Mouse (Mus musculus) 3T3-L1 (cell line): ENCODE measurements around the gene Mrpl28.

Source experiments
- DNase-seq: peaks from one replicate; pipeline ENCODE4 v3.0.0-alpha.2; 2015; ENCODE audit warnings: low read depth, low spot score

The Mrpl28 gene

GRCm38 (mm10) chr17:26115956-26116487 lies 7.3 kb upstream of the Mrpl28 start:
- DNase-seq, result no peak

DNA sequence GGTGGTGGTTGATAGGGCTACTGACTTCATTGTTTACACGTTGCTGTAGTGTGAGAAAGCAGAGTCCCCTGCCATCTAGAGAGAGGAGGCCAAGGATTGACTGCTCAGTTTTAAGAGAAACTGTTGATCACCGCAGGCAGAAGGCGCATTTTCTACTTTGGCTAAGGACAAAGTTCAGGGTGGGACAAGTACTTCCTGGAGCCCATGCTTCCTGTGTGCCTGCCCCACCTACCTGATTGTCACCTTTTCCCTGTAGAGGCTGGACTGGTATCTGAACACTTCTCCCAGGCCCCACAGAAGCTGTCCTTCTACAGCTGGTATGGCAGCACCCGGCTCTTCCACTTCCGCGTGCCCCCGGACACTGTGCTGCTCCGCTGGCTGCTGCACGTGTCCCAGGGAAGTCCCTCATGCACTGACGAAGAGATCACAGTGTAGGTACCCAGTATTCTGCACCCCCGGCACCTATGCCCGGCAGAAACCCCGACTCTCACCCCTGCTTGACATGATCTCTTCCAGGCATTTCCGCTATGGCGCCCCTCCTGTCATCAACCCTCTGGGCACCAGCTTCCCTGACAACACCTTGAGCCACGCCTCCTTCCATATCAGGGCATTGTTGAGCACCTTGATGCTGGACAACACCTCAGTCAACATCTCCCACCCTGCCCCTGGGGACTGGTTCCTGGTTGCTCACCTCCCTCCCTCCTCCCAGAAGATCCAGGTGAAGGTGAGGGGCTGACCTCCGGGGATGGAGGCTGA lies 6.6 kb upstream of the Mrpl28 start:
- no peak for DNase-seq

GRCm38 (mm10) chr17:26119766-26120710 lies 3.3 kb upstream of the Mrpl28 start:
- peak; percentile 84 for DNase-seq

GRCm38 (mm10) chr17:26122431-26123140 lies 714 bp upstream of the Mrpl28 start:
- DNase-seq, result no peak

- DNase-seq, result no peak
Observed at GRCm38 (mm10) chr17:26124560-26124959, 1.3 kb downstream of the Mrpl28 start.

- no peak for DNase-seq
Observed at GRCm38 (mm10) chr17:26125226-26125625, 1.9 kb downstream of the Mrpl28 start.

DNA sequence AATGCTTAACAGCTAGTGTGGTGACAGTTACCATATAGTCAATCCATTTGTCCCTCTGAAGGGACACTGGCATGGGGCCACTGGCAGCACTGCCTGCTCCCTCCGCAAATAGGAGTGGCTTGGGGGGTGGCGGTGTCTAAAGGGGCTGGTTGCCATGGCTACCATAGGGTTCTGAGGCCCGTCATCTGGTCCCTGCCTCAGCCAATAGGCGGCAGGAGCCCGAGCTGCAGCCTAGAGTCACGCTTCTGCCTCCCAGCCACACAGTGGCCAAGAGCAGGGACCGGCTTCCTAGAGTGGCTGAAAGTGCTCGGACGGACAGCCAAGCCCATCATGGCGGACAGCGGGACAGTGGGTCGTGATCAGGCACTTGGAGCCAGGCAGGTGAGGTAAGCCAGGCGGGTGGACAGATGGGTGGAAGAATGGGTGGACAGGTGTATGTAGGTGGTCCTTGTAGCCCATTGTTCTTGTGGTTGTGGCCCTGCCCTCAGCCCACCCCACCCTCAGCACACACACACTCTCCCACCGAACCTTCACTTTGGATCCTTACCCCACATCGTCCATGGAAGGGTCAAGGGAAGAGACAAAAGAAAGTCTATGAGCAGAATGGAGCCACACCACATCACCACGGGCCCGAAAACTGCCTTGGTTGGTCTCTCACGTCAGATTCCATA lies 7.9 kb downstream of the Mrpl28 start:
- DNase-seq, result no peak

DNA sequence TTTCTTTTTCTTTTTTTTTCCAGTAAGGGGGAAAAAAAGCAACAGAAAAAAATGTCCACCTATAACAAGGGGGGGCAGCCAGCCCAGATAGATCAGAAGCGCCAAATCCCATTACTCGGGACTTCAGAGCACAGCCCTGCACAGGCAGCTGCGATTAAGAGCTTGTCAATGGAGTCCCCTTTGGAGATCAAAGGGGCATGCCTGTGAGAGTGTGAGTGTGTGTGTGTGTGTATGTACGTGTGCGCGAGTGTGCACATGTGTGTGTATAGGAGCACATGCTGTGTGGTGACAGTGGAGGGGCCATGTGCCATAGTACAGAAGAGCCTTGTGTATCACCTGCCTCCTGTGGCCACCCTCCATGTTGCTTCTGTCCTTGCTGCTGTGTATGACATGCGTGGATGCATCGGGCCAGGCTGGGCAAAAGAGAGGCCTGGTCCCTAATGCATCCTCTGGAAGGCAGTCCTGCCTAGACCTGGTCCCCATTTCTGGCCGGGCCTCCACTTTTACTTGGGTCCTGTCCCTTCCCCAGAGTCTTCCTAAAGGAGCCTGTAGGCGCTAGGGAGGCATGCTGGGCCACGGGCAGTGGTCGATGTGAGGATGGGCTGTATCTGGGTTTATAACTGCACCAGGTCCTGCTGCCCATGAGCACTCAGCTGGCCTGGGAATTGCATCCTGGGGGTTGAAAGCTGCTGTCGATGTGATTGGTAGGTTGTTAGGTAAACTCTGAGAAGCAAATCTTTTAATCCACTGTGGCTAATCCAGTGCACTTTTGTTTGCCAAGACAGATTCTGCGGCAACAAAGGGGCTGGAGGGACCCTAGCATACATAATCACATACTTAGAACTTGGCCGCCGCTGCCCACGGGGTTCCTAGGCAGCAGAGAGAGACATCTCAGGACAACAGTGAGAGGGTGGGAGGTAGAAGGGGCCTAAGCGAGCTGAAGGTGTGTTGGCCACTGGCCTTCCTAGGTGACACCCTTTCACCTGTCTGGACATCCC lies 8.9 kb downstream of the Mrpl28 start:
- DNase-seq, result no peak

DNA sequence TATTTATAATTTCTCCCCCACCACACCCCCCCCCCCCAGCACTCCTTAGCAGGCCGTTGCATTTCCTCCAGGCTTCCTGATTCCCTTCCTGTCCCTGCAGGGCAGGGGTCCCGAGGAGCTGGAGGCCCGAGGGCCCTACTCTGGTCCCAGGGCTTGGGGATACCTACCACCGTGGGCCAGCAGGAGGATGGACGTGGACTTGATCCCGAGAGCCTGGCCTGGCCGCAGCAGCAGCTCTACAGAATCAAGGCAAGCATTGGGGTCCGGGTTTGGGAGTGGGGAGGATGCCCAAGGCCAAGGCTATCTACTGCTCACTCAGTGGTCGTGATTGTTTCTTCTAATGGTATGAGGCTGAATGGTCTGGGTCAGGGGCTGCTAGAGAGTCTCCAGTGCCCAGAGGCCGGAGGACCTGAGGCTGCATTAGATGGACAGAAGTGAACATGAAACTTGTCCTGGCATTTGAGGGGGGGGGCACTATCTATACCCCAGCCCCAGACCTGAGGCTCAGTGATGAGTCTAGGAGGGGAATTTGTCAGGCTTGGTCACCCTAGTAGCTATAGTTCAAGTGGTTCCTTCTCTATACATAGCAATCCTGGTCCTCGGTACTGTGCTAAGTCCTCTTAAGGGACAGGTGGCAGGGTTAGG lies 13.9 kb downstream of the Mrpl28 start:
- DNase-seq, result no peak

GRCm38 (mm10) chr17:26137751-26138130 lies 14.4 kb downstream of the Mrpl28 start:
- DNase-seq, result no peak

GRCm38 (mm10) chr17:26138239-26138836 lies 15.0 kb downstream of the Mrpl28 start, which contains the start of gene Axin1:
Gene Axin1, plus strand, starts transcription at chr17:26138688.
- DNase-seq, result peak; percentile 99

- DNase-seq, result peak; percentile 43
Observed at GRCm38 (mm10) chr17:26138901-26139381, 15.6 kb downstream of the Mrpl28 start.

GRCm38 (mm10) chr17:26142796-26143195 lies 19.5 kb downstream of the Mrpl28 start:
- peak; percentile 83 for DNase-seq

GRCm38 (mm10) chr17:26143386-26143785 lies 20.1 kb downstream of the Mrpl28 start:
- no peak for DNase-seq

DNA sequence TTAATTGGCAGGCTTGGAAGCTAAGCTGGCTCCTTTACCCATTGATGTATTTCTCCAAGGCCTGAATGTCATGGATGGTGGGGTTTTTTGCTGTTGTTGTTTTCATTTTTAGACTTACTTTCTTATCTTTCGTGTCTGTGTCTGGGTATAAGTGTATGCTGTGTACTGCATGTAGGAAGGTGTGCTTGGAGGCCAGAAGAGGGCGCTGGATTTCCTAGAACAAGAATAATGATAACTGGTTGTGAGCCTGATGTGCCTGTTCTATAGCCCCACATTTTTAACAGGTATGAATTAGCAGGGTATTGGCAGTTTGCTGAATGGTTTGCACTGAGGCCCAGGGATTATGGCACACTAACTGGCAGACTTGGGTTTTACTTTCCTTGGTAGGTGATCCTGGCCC lies 25.8 kb downstream of the Mrpl28 start:
- DNase-seq, result no peak

DNA sequence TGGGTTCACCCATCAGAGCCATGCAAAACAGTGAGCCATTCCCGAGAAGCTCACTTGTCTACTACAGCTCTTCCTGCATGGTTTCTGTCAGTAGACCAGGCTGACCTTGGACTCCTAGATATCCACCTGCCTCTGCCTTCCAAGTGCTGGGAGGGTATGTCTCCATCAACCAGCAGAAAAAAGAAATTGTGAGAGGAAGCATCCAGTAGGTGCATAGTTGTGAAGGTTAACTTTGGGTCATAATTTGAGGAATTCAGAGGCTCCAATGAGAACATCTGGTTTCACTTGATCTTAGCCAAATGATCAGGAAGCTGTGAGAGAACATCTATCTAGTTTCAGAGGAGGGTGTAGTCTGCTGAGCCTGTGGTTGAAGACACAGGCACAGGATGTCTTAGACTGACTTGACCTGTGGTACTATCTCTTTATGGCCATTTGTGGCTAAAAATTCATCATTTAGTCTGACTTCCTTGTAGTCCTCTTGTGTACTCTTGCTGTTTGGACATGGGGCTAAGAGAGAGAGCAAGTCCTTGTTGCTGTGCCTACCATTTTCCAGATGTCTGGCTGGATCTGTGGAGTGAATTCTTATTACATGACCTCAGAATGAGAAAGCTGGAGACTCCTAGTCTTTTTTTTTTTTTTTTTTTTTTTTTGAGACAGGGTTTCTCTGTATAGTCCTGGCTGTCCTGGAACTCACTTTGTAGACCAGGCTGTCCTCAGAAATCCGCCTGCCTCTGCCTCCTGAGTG lies 28.8 kb downstream of the Mrpl28 start:
- peak; percentile 84 for DNase-seq

DNA sequence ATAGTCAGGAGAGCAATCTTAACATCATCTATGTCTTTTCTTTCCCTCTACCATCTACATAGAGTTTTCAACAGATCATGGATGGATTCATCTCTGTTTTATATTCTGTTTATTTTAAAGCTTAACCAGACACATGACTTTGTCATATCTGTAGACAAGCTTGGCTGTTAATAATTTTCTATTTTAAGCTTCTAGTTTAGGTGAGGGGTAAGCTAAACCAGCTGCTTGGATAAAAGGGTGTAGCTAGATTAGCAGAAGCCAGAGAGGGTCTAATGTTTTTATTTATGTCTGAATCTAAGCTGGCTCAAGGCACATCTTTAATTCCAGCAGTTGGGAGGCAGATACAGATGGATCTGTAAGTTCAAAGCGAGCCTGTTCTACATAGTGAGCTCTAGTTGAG lies 39.4 kb downstream of the Mrpl28 start:
- DNase-seq, result no peak

- DNase-seq, result no peak
Observed at GRCm38 (mm10) chr17:26168039-26168438, 44.7 kb downstream of the Mrpl28 start.
